Mouse (Mus musculus): ENCODE data around the gene Upp1.
"Not testable (repeated sequence)": the region's sequence is repeated elsewhere in the genome, so short reads cannot be mapped to it uniquely, and the experiment has no call there.

Upp1 gene

GRCm38 (mm10) chr11:9118050-9118420, at the start of gene Upp1:
Upp1 (plus strand) TSS chr11:9118103.
- DNase-seq (ENCODE audit: low spot score in 2 of 2) = no peak

DNA sequence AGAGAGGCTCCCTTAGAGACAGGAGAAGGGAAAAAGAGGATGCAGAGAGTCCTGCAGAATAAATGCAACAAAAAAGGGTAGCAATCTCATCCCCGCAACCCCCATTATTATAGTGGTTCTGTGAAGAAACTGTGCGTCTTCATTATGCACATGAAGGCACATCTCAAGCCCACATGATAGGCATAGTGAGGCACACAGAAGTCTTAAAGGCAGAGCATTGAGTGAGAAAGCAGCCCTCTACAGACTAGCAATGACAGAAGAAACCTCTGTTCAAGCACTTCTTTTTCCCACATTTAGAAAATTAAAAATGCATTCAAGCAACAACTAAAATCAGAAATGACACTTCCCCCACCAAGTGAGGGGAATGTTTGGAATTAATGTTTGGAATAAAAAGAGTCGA, 41.5 kb upstream of the Upp1 start:
- DNase-seq (ENCODE audit: low spot score in 2 of 2) = no peak

DNA sequence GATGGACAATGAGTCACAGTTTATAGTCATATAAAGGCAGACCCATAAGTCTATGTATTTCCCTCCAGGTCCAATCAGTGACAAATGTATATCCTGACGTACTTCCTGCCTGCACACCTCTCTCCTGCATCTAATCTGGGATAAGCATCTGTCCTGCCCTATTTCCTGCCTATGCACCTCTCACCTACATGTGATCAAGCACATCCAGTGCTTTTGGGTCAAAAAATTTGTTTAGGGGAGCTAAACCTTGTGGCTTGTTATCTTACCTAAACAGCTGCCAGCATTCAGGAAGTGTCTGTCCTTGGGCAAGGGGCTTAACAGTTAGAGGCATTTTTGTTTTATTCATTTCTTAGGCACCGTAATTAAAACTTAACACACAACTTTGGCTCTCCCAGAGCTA, 4.7 kb upstream of the Upp1 start:
- DNase-seq (ENCODE audit: low spot score in 2 of 2) = no peak

GRCm38 (mm10) chr11:9115367-9116120, 2.4 kb upstream of the Upp1 start:
- DNase-seq (ENCODE audit: low spot score in 2 of 2) = no peak

DNA sequence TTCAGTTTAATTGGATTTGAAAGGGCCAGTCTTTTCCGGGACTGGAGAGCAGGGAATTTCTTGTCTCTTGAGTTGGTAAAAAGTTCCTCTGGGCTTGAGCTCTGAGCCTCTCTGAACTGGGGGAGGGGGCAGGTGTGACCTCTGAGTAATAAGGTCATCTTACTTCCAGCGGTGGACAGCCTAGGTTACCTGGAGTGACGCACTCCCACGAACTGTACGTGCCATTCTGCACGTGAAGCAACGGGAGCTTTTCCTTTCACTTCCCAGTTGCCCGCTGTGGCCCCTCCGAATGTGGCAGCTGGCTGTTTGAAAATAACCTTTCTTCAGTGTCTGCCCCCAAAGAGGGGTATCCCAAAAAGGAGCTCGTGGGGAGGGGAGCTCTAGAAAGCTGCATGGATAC, 1.8 kb upstream of the Upp1 start:
- no peak for DNase-seq (ENCODE audit: low spot score in 2 of 2)

- DNase-seq (ENCODE audit: low spot score in 2 of 2) = no peak
Observed at GRCm38 (mm10) chr11:9116916-9117315, 987 bp upstream of the Upp1 start.

GRCm38 (mm10) chr11:9117358-9118049, 399 bp upstream of the Upp1 start:
- DNase-seq (ENCODE audit: low spot score in 2 of 2) = no peak

- peak; percentile 25 to 69 for DNase-seq (ENCODE audit: low spot score in 2 of 2)
Observed at GRCm38 (mm10) chr11:9118421-9119121, 668 bp downstream of the Upp1 start.

DNA sequence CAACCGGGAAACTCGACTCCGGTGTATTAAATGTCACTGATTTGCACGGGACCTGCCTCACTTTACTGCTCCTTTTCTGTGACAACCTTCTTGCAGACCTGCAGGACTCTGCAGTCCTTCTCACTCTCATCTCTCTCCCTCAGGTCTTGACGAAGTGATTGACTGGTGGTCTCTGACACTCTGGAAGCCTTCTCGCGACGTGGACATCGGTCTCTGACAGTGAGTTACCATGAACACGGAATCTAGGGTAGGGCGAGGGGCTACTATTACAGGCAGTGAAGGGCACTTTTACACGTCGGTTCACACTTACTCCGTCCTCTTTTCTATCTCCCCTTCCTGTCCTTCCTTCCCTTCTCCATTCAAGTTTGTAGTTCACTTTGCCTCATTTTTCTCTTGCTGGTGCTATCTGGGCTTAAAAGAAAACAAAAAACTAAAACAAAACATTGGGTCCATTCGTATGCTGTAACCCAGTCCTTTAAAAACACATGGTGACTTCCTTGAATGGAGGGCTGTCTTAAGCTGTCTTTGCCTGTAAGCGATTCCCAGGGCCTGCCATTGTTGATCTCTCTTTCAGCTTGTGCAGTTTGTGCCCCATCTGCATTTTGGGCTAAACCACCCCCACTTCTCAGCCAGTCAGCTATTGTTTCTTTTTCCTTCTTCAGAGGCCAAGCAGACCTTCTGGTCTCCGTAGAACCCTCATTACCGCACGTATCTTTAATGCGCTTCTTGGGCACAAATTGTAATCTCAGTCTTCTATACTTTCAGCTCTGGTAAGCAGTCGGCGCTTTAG, 1.5 kb downstream of the Upp1 start:
- DNase-seq (ENCODE audit: low spot score in 2 of 2) = no peak

DNA sequence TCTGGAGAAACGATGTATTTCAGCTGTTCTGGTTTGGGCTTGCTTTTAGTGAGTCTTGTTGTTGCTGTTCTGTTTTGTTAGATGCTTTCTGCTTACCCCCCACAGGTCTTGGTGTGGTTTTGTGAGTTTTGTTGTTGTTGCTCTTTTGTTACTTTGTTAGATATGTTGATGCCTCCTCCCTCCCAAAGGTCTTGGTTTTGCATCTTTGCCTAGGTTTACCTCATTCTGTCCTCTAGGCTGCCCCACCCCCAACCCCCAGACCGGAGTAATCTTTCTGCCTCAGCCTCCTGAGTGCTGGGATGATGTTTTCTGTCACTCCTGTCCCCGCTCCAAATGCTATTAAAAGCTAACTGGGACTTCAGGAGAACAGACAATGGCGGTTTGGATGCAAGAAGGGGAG, 4.4 kb downstream of the Upp1 start:
- DNase-seq (ENCODE audit: low spot score in 2 of 2) = no peak

GRCm38 (mm10) chr11:9126373-9127107, 8.6 kb downstream of the Upp1 start:
- no peak for DNase-seq (ENCODE audit: low spot score in 2 of 2)

DNA sequence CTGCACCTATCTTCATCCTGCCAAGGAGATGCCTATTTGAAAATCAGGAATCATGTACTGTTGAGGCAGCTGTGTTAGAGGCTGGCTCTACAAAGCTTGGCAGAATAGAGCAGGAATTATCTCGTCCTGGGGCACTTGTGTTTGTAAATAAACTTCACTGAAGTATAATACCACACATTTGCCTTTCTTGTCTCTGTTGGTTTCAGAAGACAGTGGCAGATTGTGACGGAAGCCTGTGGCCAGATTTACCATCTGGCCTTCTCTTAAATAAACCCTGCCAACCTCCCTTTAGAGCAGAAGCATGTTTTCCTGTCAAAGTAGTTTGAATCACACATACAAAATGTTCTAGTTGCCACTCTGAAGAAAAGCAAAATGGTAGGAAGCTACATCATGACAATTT, 10.2 kb downstream of the Upp1 start:
- DNase-seq (ENCODE audit: low spot score in 2 of 2) = no peak

DNA sequence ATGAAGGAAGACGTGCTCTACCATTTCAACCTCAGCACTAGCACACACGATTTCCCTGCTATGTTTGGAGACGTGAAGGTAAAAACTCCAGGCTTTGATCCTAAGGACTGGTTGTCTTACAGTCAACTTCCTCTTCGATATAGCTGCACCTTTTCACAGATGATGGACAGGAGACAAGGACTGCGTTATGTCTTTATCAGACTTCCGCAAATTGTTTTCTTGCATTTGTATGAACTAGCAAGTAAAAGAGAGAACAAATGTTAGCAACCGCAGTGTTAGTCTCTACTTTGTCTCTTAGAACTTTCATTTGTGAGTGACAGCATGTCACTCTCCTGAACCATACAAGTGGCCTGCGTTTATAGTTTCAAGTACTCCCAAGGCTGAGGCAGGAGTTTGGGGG, 11.6 kb downstream of the Upp1 start:
- no peak for DNase-seq (ENCODE audit: low spot score in 2 of 2)

- DNase-seq (ENCODE audit: low spot score in 2 of 2) = no peak
Observed at GRCm38 (mm10) chr11:9131688-9132087, 13.8 kb downstream of the Upp1 start.

- DNase-seq (ENCODE audit: low spot score in 2 of 2) = no peak
Observed at GRCm38 (mm10) chr11:9135589-9136246, 17.8 kb downstream of the Upp1 start.

DNA sequence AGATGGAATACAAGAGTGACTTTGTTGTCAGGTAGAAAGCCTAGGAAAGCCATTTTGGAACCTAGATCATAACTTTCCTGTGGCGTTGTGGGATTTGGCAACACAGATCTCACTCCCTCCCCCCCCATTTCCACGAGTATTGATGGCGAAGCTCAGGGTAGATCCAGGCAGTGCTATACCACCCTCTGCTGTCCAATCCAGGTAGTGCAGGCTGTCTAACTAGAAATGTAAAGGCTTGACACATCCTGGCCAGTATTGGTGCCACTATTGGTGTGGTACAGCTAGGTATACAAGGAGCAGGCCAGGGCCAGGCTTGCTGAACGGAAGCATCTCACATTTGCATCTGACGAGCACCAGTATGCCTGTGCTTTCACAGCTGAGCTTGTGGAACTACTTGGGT, 18.6 kb downstream of the Upp1 start:
- DNase-seq (ENCODE audit: low spot score in 2 of 2) = peak; percentile 56 to 82

DNA sequence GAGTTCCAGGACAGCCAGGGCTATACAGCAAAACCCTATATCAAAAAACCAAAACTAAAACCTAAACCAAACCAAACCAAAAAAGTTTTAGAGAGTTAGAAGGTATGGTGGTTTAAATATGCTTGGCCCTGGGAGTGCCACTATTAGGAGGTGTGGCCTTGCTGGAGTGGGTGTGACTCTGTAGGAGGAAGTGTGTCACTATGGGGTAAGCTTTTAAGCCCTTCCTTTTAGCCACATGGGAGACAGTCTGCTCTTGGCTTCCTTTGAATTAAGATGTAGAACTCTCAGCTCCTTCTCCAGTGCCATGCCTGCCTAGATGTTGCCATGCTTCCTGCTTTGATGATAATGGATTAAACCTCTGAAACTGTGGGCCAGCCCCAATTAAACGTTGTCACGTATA, 27.2 kb downstream of the Upp1 start:
- no peak for DNase-seq (ENCODE audit: low spot score in 2 of 2)

- DNase-seq (ENCODE audit: low spot score in 2 of 2) = no peak
Observed at GRCm38 (mm10) chr11:9146115-9146514, 28.2 kb downstream of the Upp1 start.

- no peak for DNase-seq (ENCODE audit: low spot score in 2 of 2)
Observed at GRCm38 (mm10) chr11:9146683-9147082, 28.8 kb downstream of the Upp1 start.

- no peak for DNase-seq (ENCODE audit: low spot score in 2 of 2)
Observed at GRCm38 (mm10) chr11:9148206-9148605, 30.3 kb downstream of the Upp1 start.

DNA sequence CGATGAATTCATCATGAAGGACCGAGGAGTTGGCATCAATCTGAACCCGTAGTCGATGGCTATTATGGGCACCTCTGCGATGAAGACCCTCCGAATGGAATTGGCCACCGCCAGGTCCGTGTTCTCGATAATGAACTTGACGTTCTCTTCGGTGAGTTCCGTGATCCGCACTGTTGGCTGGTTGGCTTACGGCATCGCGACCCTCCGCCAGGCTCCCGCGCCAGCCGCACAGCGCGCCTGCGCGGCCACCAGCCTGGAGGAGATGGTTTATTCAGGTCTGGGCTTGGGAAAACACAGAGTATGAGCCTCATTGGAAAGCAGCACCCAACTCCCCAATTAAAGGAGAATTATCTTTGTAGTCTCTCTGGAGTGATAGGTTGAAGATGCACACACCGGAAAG, 32.5 kb downstream of the Upp1 start:
- not testable (repeated sequence) for DNase-seq (ENCODE audit: low spot score in 2 of 2)

Data from spleen, postnatal 4 days (tissue).